Mouse (Mus musculus) retina, embryonic 14.5 days (tissue): ENCODE results near the gene Tmprss5.

Source experiments
- DNase-seq: peaks from one replicate; pipeline ENCODE4 v3.0.0-alpha.2; 2015; ENCODE audit warnings: low spot score

Gene Tmprss5

DNA sequence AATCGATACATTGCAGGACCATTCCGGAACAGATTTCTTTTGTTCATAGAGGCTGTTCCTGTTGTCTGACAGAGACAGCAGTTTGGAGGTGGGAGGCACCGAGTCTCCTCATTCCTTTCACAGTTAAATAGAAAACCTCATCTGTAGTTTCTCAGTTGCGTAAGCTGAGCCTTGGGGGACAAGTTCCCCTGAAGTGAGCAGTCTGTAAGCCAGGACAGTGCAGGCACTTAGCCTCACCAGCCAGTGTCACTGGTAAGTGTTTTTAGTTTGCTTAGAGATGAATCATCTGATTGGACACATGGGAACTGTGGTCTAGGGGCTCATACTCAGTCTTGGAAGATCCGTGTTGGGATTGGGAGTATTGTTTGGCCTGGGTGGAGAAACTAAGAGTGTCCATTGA lies at the start of gene Tmprss5:
Tmprss5 (plus strand) TSS at position 154 of the 400 bp plus-strand sequence.
- no peak for DNase-seq

DNA sequence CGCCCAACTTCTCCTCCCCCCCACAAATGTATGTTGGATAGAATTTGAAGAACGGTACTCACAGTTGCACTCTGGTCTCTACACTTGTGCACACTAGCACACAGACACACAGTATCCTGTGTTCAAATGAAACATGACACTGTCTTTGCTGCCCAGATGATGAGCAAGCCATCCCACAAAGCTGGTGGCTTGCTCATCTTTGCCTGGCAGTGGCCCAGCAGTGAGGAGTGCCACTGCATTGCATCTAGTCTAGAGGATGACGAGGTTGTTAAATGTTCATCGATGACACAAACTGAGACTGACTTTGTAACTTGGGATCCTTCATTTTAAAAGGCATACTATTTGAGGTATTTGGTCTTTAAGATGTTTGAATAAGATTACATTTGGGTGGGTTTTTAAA lies 46.3 kb upstream of the Tmprss5 start:
- no peak for DNase-seq

DNA sequence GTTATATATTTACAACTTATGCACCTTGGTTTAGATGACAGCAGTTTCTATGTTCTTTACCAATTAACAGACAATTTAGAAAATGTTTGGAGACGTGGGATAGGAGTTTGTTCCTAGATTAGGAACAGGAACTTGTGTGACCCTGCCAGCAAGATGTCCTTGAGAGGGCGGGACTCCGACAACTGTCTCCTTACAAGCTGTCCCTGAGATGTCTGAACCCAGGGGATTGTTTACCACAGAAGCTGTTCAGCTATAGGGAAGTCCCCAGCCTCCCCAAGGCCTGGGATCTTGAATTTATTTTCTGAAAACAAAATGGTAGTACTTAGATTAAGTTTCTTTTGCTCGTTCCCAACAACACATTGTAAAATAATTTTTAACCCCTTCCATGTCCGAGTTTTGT lies 30.2 kb upstream of the Tmprss5 start:
- no peak for DNase-seq

DNA sequence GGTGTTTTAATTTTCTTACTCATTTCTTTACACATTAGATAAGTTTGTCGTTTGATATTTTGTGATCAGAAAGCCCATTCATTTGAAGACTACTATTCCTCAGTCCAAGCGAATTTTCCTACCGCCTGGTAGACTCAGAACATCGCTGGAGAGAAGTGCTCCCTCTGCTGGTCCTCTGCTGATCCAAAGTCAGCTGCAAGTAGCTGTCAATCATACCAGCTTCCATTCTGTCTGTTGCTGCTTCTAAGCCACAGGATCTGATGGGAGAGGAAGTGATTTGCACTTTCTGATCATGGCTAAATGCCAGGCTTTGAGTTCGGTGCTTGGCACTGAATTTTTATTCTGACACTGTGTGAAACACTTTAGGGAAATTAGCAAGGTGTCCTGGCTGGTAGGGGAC lies 29.7 kb upstream of the Tmprss5 start:
- peak; percentile 85 for DNase-seq

DNA sequence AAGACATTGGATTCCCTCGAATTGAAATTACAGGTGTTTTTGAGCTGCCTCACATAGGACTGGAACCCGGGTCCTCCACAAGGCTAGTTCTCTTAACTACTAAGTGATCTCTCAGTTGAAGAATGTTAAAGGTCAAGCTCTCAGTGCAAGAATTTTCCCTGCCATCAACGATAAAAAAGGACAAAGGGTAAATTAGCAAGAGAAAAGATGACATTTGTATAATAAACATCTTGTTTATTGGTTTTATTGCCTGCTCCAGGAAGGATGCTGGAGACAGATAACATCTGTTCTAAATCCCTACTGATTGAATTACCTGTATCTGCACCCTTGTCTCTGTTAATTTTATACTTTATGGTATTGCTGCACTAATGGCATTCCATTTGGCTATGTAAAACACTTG lies 27.0 kb upstream of the Tmprss5 start:
- DNase-seq: no peak

DNA sequence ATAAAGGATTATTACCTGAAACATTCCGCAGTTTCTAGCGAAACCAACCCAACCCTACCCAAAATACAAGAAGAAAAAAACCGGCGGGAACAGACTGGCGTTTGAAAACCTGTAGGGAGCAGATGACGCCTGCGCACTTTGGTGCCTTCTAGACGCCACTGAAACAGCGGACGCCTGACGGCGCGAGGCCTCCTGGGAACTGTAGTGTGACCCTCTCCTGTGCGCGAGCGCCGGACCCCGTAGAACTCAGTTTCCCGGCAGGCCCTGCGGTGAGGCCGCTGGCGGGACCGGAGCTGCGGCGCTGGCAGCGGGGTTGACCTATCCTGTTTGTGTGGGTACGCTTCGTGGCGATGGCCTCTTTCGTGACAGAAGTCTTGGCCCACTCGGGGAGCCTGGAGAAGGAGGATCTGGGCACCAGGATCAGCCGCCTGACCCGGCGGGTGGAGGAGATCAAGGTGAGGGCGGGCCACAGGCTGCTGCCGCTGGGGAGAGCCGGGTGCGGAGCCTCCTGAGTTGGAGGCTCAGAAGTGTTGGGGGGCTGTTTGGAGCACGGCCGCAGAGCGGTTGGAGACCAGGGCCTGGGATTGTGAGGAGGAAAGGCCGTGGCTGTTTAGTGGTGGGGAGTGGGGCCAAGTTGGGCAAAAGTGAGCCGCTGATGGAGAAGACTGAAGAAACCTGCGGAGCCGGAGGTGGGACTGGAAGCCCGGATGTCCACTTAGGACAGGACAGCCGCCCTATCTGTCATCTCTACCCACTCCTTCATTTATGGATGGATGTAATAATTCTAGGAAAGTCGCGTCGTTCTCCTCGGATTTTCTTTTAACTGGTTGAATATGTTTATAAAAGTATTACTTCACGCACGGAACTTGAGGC lies 25.5 kb upstream of the Tmprss5 start, which contains the start of gene Zw10:
Zw10 (plus strand) TSS at position 281 of the 873 bp plus-strand sequence.
- peak; percentile 99 for DNase-seq

DNA sequence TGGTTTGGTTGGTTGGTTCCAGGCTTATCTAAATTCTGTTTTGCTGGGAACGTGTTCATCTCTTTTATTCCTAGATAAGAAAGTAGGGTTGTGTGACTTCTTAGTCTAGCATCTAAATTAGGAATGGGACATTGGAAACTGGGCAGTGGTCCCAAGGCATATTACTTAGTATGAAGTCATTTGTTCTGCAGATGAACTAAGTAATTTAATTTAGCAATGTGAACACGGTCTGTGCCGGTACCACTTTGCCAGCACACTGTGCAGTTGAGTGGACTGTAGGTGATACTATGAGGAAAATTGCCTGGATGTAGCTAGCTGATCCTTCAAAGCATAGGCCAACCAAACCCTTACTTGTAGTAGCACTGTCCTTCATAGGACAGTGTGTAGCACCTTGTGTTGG lies 4.2 kb upstream of the Tmprss5 start:
- no peak for DNase-seq

DNA sequence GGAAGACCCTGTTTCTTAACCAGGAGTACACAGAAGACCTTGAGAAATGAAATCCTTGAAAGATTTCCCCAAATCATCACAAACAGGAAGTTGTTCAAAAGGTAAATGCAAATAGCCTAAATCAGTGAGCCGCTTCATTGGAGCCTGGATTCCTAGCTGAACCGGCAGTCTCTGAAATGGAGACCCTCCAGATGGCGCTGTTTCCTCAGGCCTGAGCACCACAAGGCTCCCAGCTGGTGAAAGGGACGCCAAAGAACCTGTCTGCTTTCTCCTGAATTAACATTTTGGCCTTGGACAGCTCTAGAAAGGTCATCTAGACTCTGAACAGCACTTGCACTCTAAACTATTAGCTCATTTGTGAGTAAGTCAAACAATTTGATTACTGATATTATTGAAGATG lies 501 bp downstream of the Tmprss5 start:
- peak; percentile 91 for DNase-seq

DNA sequence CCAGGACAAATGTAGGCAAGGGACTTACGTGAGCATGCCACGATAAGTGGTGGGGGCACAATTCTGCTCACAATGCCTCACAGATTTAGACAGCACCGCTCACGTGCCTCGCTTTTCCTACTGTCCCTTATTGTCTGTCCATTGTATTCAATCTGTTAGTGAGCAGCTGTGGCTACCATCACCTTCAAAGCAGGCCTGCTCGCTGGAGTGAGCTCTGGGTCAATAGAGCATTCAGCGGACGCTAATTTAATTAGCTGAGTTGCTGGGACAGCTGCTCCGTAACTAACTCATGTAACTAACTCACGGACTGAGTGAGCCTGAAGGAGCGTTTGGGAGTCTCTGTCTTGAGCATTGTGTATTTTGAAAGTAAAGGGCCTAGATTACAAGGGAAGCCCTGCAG lies 6.3 kb downstream of the Tmprss5 start:
- peak; percentile 81 for DNase-seq

DNA sequence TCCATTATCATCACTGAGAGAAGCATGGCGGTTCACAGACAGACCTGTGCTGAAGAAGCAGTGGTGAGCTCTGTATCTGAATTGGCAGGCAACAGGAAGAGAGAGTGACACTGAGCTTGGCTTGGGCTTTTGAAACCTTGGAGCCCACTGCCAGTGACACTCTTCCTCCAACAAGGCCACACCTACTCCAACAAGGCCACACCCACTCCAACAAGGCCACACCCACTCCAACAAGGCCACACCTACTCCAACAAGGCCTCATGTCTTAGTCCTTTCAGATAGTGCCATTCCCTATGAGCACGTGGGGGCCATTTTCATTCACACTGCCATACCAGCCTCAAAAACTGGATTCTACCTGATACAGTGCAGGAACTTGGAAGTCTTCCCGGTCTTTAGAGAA lies 17.8 kb downstream of the Tmprss5 start:
- DNase-seq: no peak

DNA sequence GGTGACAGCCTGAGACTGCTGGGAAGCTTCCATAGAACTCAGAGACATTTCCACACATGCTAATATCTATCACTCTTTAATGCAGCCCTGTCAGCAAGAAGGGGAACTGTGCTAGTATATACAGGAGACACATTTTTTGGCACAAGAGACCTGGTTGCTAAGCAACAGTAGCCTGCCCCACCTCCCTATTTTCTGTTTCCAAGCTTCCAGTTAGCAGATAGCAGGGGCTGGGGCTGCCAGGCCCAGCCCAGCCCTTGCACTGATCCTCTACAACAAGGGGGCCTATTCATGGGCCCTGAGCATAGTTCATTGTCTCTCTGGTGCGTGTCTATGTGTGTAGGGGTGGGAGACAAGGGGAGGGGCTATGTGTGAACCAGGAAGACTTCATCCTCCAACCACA lies 21.3 kb downstream of the Tmprss5 start:
- DNase-seq: peak; percentile 32

DNA sequence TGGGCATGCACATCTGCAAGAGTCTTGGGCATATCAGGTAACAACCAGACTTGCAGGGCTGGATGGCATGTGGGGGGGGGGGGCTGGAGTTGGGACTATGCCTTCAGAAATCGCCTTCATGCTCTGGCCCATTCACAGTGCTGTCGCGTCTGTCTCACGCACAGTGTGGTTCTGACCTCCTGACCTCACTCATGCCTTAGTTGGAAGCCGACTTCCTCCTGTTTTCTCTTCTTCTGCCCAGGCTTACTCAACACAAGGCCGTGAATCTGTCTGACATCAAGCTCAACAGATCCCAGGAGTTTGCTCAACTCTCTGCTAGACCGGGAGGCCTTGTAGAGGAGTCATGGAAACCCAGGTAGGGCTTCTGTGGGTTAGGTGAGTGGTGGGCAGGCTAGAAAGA lies 28.0 kb downstream of the Tmprss5 start:
- DNase-seq: no peak

DNA sequence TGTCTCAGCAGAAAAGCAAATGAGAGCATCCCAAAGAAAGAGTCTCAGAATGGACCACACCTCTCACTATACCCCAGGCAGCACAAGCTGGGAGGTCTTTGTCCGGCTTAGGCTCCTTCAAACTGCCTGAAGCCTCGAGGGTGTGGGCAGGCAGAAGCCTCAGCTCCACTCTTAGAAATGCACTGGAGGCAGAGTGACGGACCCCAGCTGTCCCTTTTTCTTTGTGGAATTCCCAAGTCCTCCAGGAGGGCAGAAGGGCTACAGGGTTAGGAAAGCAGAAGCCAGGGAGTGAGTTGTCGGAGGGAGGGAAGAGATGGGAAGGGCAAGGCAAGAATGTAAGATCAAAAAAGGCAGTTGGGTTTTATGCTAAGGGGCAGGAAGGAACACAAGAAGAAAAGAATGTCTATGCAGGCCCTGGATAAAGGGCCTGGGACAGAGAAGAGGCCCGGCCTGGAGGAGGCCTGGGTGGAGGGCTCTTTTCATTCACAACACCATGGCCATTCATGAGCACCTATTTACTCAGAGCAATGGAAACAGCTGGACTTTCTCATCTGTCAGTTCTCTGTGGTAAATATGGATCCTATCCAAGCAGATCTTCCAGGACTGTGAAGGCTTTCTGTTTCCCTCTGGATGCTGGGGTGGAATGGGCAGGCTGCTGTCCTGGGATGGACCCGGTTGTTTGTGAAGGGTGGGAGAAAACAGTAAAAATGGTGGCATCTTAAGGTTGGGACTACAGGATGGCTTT lies 29.6 kb downstream of the Tmprss5 start:
- DNase-seq: no peak

DNA sequence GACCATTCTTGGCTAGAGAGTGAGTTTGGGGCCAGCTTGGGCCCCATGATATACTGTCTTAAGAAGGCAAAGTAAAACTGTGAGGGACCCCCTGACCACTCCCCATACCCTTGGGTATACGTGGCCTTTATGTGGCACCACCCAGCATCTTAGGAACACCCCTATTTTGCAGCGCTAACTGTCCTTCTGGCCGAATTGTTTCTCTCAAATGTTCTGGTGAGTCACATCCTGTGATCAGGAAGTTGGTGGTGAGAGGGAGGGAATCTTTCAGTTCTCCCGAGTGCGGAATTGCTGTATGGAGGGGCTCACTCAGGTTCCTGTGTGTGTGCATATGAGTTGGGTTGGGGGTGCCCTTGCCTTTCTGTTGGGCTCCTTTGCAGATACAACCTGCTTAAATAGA lies 30.2 kb downstream of the Tmprss5 start:
- DNase-seq: no peak

DNA sequence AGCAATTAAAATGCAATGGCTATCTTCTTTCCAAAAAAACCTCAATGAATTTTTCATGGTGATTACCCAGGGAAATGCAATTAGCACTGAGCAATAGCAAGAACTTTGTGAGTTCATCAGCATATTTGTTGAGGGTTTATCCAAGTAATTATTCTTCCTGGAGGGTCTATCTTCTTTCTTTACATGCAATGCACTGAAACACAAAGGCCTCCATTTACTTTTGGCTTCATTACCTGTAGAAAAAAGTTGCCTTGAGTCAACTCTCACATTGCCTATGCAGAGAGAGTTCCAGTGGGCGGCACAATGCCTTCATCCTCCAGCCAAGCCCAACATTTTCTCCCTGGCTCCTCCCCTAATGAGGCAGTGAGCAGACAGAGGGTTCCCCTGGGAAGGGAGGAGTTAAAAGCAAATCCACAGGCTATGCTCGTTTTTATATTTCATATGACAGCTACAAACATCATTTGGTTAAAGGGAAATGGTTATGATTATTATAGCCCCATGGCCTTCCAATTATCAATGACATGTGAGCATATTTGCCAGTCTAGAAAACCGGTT lies 37.3 kb downstream of the Tmprss5 start:
- DNase-seq: peak; percentile 16

DNA sequence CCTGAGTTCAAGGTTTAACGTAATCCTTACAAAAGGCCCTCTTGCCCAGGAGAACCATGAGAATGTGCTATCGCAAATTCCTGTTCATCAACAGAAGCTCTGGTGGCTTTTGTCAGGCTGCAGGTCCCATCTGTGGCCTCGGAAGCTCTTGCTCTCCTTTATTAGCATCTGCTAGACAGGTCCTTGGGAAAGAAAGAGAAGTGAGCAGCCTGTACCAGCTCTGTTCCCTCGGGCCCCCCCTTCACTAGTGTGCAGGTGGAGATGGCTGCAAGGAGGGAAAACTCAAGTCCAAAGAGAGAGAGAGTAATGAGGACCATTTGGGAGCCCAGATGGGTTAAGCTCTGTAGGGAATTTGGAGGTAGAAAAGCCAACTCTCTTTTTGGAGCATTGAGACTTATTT lies 38.7 kb downstream of the Tmprss5 start:
- no peak for DNase-seq

DNA sequence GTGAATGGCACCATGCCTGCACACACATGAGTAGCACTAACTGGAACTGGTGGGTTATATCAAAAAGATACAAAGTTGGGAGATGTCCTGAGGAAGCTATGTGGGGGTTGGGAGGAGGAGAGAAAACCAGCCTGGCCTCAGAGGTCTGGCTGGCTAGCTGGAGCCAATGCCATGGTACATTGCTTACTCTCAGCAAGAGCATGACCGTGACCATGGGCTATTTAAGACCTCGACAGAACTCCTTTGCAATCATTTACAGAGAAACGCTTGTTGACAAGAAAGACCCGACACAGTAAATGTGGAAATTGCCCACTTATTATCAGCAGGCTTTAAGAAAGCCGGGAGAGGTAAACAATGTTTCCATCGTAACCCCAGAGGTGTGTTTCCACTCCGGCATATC lies 44.6 kb downstream of the Tmprss5 start:
- no peak for DNase-seq

DNA sequence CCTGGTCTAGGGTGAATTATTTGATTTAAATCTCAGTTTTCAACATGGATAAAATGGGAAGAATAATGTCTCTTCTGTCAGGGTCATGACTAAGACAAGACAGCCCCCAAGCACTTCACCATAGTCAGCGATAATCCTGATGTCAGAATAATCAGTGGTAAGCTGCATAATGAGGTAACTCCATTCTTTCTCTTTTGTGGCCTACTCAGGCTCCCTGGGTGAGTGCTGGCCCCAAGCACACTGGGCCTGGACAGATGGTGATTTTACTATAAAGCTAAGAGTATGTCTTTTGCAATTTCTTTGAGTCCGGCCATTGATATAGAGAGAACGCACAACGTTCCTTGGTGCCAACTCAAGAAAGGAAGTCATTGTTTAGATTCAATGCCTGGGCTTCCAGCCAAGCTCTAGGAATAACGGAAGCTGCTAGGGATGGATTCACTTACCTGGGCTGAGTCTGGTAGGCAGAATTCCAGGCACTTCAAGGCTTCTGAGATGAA lies 49.5 kb downstream of the Tmprss5 start:
- no peak for DNase-seq

DNA sequence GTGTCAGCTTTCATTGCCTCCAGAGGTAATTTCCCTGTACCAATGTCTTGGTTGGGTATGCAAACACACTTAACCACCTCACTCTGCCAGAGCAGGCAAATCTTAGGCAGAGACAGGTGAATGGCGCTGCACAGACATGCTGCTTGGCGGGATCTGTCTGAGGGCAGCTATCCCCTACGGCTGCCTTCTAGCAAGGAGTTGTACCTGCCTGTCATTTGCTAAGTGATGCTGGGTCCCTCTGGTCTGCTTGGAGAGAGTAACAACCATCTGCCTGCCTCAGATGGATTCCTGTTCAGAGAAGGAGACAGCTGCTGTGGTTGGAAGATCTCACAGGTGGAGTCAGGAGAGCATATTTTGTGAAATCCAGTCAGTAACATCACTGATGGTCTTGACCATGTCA lies 62.8 kb downstream of the Tmprss5 start:
- no peak for DNase-seq

DNA sequence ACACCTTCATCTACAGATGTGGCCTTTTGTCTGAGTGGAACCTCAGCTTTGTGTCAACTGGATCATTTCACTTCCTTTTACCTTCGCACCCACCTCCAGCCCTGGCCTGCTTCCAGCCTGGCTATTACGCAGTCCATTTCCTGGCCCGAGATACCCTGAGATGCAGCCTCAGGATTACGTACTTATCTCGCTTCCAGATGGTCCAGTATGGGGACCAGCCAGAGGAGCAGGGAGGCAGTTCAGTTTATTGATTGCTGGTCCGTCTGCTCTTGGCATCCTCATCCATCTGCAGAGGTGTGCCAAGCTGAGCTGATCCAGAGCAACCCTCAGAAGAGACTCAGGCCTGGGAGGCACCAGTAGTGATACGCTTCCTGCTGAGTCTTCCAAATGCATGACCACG lies 64.7 kb downstream of the Tmprss5 start:
- DNase-seq: no peak

DNA sequence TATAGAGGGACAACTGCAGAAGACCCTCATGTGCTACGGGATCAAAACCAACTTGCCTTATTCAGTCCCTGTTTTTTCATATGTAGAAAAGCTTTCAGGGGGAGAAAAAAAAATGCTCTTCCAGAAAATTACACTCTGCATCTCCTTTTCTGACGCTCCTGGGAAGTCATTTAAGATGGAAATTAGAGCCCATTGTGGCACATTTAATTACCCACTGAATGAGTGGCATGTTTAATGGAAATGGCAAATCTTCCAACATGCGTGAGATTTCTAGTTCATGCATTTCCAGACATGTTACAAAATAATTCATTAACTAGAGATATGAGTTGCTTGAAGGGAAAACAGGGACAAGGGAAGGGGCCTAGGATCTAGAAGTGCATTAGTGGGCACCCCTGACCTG lies 66.0 kb downstream of the Tmprss5 start:
- DNase-seq: no peak
